Mouse (Mus musculus): Measurements from ENCODE around the gene Enox1. TPM values are rescaled to one million over a fixed set of nuclear protein-coding genes. Genes with fewer than 3 reads are reported as not detected.

Enox1 gene
- total and polyA plus RNA-seq, 3 experiments: not detected

DNA sequence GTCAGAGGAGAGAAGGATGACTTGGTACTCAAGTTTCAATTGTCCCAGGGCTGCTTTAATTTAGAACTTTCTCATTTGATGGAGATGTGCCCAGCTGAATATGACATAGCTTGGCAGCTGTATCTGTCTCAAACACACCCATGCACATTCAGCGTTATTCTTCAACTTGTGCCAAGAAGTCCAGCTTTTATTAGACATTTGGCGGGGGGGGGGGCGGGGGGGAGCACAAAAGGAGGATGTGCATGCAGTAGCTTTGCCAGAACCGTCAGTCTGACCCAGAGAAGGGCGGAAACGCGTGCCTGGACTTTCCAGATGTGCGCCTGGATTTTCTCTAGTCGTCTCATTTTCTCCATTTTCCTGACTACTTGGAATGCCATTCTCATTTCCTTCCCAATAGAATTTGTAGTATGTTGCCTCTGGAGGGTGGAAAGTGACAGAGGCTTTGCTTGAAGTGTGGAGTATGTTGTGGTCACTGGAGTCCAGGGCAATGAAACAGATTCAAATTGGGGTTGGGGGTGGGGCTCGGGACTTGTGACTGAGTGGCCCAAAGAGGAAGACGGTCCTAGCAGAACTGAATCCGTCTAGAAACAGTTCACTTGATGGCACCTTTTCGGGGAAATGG, 24.3 kb downstream of the Enox1 start:
- no peak overlapping the region for H3K27ac ChIP-seq (ENCODE audit: insufficient read depth, low read depth)
- TF ChIP-seq IRF4 (IDR thresholded peaks at IDR 0.05; ENCODE audit: low read depth, low read length) (no peak), ZKSCAN1 (IDR thresholded peaks at IDR 0.05; ENCODE audit: borderline replicate concordance, low read depth, low read length) (no peak), JUND (conservative IDR thresholded peaks at IDR 0.05; ENCODE audit: low read depth, low read length) (no peak), POLR2AphosphoS2 (IDR thresholded peaks at IDR 0.05; ENCODE audit: low read depth, low read length) (no peak), BHLHE40 (IDR thresholded peaks at IDR 0.05; ENCODE audit: low read depth, low read length) (no peak), RAD21 (IDR thresholded peaks at IDR 0.05; ENCODE audit: low read depth, low read length) (no peak), ZMIZ1 (IDR thresholded peaks at IDR 0.05; ENCODE audit: low read depth, low read length) (no peak), JUN (IDR thresholded peaks at IDR 0.05; ENCODE audit: insufficient read depth, low read depth, low read length) (no peak), CHD2 (IDR thresholded peaks at IDR 0.05; ENCODE audit: low read length) (no peak)
- no peaks in the 10 kb centered on the region for H3K36me3 ChIP-seq (replicated peaks in 1 of 2; ENCODE audit: control insufficient read depth in 1 of 2, insufficient read depth in 1 of 2, low read length in 1 of 2)
- H3K27me3 ChIP-seq (replicated peaks): no peaks in the 10 kb centered on the region
- dilution Hi-C loops (cut with MboI; ENCODE audit: extremely low pct_ligation_motif_present, extremely low pct_unique_long_range_greater_than_20kb, low sequenced_read_pairs): no loop called here
- no peak for DNase-seq (ENCODE audit: extremely low read depth)
- H3K9me3 ChIP-seq (replicated peaks; ENCODE audit: low read length): peaks cover 59% of the 10 kb centered on the region
- H3K9ac ChIP-seq (ENCODE audit: insufficient read depth, low read depth): no peak overlapping the region
- no peaks in the 10 kb centered on the region for H3K4me1 ChIP-seq (ENCODE audit: control insufficient read depth in 1 of 2, insufficient read depth in 2 of 2)
- H3K4me3 ChIP-seq (replicated peaks in 1 of 3; ENCODE audit: low read depth in 2 of 3, low read length in 2 of 3, poor library complexity in 1 of 3): no peak overlapping the region
- no peaks in the 10 kb centered on the region for H3K79me2 ChIP-seq (replicated peaks; ENCODE audit: control insufficient read depth, extremely low read depth, insufficient read depth, poor library complexity, severe bottlenecking)
- in situ Hi-C loops (cut with MboI; ENCODE audit: low pct_ligation_motif_present, low pct_unique_long_range_greater_than_20kb, low sequenced_read_pairs): no loop called here
- no peak overlapping the region for H3K4me2 ChIP-seq (ENCODE audit: insufficient read depth, low read depth, poor library complexity, severe bottlenecking)

DNA sequence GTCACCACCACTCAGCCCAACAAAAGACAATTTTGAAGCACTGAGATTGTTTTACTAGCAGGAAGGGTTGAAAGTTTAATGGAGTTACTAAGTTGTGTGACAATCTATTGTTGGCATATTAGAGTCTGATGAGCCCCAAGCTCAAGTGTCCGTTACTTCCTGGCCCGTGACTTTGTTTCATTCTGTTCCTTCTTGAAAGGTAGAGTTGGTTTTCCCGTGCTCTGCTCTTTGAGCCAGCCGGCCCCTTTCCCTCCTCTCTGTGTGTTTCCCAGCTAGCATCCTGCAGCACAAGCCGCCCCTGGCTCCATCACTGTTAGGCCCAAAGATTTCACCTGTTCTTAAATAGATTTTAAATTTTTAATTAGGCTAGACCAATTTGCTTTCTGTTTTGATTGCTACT, 26.9 kb downstream of the Enox1 start:
- Histone ChIP-seq H3K9ac (ENCODE audit: insufficient read depth, low read depth) (no peak overlapping the region), H3K27ac (ENCODE audit: insufficient read depth, low read depth) (no peak overlapping the region), H3K4me1 (ENCODE audit: control insufficient read depth in 1 of 2, insufficient read depth in 2 of 2) (no peaks in the 10 kb centered on the region), H3K9me3 (replicated peaks; ENCODE audit: low read length) (peaks cover 48% of the 10 kb centered on the region), H3K36me3 (replicated peaks in 1 of 2; ENCODE audit: control insufficient read depth in 1 of 2, insufficient read depth in 1 of 2, low read length in 1 of 2) (no peaks in the 10 kb centered on the region), H3K27me3 (replicated peaks) (no peaks in the 10 kb centered on the region), H3K79me2 (replicated peaks; ENCODE audit: control insufficient read depth, extremely low read depth, insufficient read depth, poor library complexity, severe bottlenecking) (no peaks in the 10 kb centered on the region), H3K4me3 (replicated peaks in 1 of 3; ENCODE audit: low read depth in 2 of 3, low read length in 2 of 3, poor library complexity in 1 of 3) (no peak overlapping the region), H3K4me2 (ENCODE audit: insufficient read depth, low read depth, poor library complexity, severe bottlenecking) (no peak overlapping the region)
- in situ Hi-C loops (cut with MboI; ENCODE audit: low pct_ligation_motif_present, low pct_unique_long_range_greater_than_20kb, low sequenced_read_pairs) (no loop called here), dilution Hi-C loops (cut with MboI; ENCODE audit: extremely low pct_ligation_motif_present, extremely low pct_unique_long_range_greater_than_20kb, low sequenced_read_pairs) (no loop called here)
- TF ChIP-seq ZMIZ1 (IDR thresholded peaks at IDR 0.05; ENCODE audit: low read depth, low read length) (no peak), MAX (IDR thresholded peaks at IDR 0.05; ENCODE audit: low read length) (no peak), NELFE (IDR thresholded peaks at IDR 0.05; ENCODE audit: low read depth, low read length) (no peak)
- DNase-seq (ENCODE audit: extremely low read depth): no peak

DNA sequence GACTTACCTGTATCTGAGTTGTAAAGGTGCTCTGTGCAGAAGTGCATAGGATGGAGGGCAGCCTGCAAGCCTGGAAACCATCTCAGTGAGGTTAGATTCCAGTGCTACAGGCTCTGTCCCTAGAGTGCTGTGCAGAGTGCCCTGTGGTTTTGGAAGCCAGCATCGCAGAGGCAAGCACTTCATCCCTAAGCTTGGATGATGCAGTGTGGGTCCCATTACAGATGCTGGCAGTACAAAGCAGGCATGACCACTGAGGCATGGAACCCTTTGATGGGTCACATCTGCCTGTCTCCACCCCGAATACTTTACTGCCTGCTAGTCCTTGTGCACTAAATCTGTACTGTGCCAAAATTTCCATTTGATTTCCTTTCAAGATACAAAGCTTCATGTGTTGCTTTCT, 33.6 kb downstream of the Enox1 start:
- Histone ChIP-seq H3K4me1 (ENCODE audit: control insufficient read depth in 1 of 2, insufficient read depth in 2 of 2) (no peaks in the 10 kb centered on the region), H3K27ac (ENCODE audit: insufficient read depth, low read depth) (no peak overlapping the region), H3K9ac (ENCODE audit: insufficient read depth, low read depth) (no peak overlapping the region), H3K79me2 (replicated peaks; ENCODE audit: control insufficient read depth, extremely low read depth, insufficient read depth, poor library complexity, severe bottlenecking) (no peaks in the 10 kb centered on the region), H3K4me2 (ENCODE audit: insufficient read depth, low read depth, poor library complexity, severe bottlenecking) (no peak overlapping the region), H3K36me3 (replicated peaks in 1 of 2; ENCODE audit: control insufficient read depth in 1 of 2, insufficient read depth in 1 of 2, low read length in 1 of 2) (no peaks in the 10 kb centered on the region), H3K27me3 (replicated peaks) (no peaks in the 10 kb centered on the region), H3K4me3 (replicated peaks in 1 of 3; ENCODE audit: low read depth in 2 of 3, low read length in 2 of 3, poor library complexity in 1 of 3) (no peak overlapping the region), H3K9me3 (replicated peaks; ENCODE audit: low read length) (peaks cover 52% of the 10 kb centered on the region)
- in situ Hi-C loops (cut with MboI; ENCODE audit: low pct_ligation_motif_present, low pct_unique_long_range_greater_than_20kb, low sequenced_read_pairs): no loop called here
- dilution Hi-C loops (cut with MboI; ENCODE audit: extremely low pct_ligation_motif_present, extremely low pct_unique_long_range_greater_than_20kb, low sequenced_read_pairs): no loop called here
- no peak for TF ChIP-seq ETS1 (conservative IDR thresholded peaks at IDR 0.05; ENCODE audit: low read depth, low read length)
- TF ChIP-seq UBTF (IDR thresholded peaks at IDR 0.05; ENCODE audit: low read depth, low read length): no peak
- TF ChIP-seq E2F4 (IDR thresholded peaks at IDR 0.05; ENCODE audit: insufficient replicate concordance, low read depth, low read length): no peak
- TF ChIP-seq SMC3 (IDR thresholded peaks at IDR 0.05; ENCODE audit: low read depth, low read length): no peak
- no peak for TF ChIP-seq USF2 (conservative IDR thresholded peaks at IDR 0.05; ENCODE audit: low read depth, low read length)
- TF ChIP-seq ZNF384 (IDR thresholded peaks at IDR 0.05; ENCODE audit: low read depth, low read length): no peak
- no peak for TF ChIP-seq RCOR1 (conservative IDR thresholded peaks at IDR 0.05; ENCODE audit: low read depth, low read length)
- no peak for TF ChIP-seq ZMIZ1 (IDR thresholded peaks at IDR 0.05; ENCODE audit: low read depth, low read length)
- TF ChIP-seq TBP (conservative IDR thresholded peaks at IDR 0.05; ENCODE audit: low read depth, low read length): no peak
- no peak for TF ChIP-seq MXI1 (IDR thresholded peaks at IDR 0.05; ENCODE audit: low read depth, low read length)
- TF ChIP-seq ZC3H11A (IDR thresholded peaks at IDR 0.05; ENCODE audit: low read depth, low read length): no peak
- no peak for DNase-seq (ENCODE audit: extremely low read depth)
